Mouse (Mus musculus) forebrain, embryonic 12.5 days (tissue): ENCODE measurements around the gene Vgf. TPM values are rescaled to one million over a fixed set of nuclear protein-coding genes. Genes with fewer than 3 reads are reported as not detected.

Source experiments
- ATAC-seq: fragments of 200-750 bp; cut with Nextera tagmentation; 2 replicates; pipeline ENCODE4 v1.8.0; 2017; ENCODE audit warnings: moderate TSS enrichment; ENCODE audit not compliant: low FRiP score
- H3K27ac ChIP-seq: fragments of 300-500 bp; sonication (generic); 2 replicates; pipeline ENCODE4 v1.5.1; 2016; ENCODE audit warnings: mild to moderate bottlenecking
- H3K27me3 ChIP-seq: fragments of 300-500 bp; sonication (generic); 2 replicates; pipeline ENCODE4 v1.6.1; 2016; ENCODE audit warnings: mild to moderate bottlenecking
- H3K36me3 ChIP-seq: fragments of 300-500 bp; sonication (generic); replicated peaks from 2 replicates; pipeline ENCODE4 v1.6.1; 2016; ENCODE audit warnings: mild to moderate bottlenecking
- H3K4me1 ChIP-seq: fragments of 300-500 bp; sonication (generic); 2 replicates; pipeline ENCODE4 v1.6.1; 2016
- H3K4me2 ChIP-seq: fragments of 300-500 bp; sonication (generic); 2 replicates; pipeline ENCODE4 v1.6.1; 2016; ENCODE audit warnings: mild to moderate bottlenecking, moderate library complexity
- H3K4me3 ChIP-seq: fragments of 300-500 bp; sonication (generic); replicated peaks from 2 replicates; pipeline ENCODE4 v1.5.1; 2016; ENCODE audit warnings: mild to moderate bottlenecking
- H3K9ac ChIP-seq: fragments of 300-500 bp; sonication (generic); 2 replicates; pipeline ENCODE4 v1.6.1; 2016; ENCODE audit warnings: mild to moderate bottlenecking
- H3K9me3 ChIP-seq: fragments of 300-500 bp; sonication (generic); 2 replicates; pipeline ENCODE4 v1.6.1; 2016
- WGBS: fragments of 180-500 bp; shearing (Covaris S2); methylation state at CpG from one replicate; pipeline ENCODE4 v1.1.7; 2016; 5-methylcytosine and 5-hydroxymethylcytosine counted together
- polyA plus RNA-seq: library from polyadenylated mRNA; unstranded; fragments of >200 nt; fragmentation: Nextera tagmentation; extraction: Ambion mirVana; gene quantifications from 2 replicates; pipeline ENCODE4 v1.2.1, GENCODE M21; 2016

The Vgf gene
- polyA plus RNA-seq, 1 experiment from 2014 or later = 0.92 TPM

- H3K36me3 ChIP-seq = peaks cover 9% of the 10 kb centered on the region
- no peak overlapping the region for H3K4me3 ChIP-seq
- WGBS = 83% methylated on average over 2 of the region's 2 CpGs
- no peak for ATAC-seq
- H3K9me3 ChIP-seq = no peaks in the 10 kb centered on the region
- no peak overlapping the region for H3K27ac ChIP-seq
- no peaks in the 10 kb centered on the region for H3K4me1 ChIP-seq
- no peak overlapping the region for H3K9ac ChIP-seq
- no peaks in the 10 kb centered on the region for H3K27me3 ChIP-seq
- no peak overlapping the region for H3K4me2 ChIP-seq
Measured at GRCm38 (mm10) chr5:137000612-137001011, 25.6 kb upstream of the Vgf start.

- ATAC-seq = no peak
Measured at GRCm38 (mm10) chr5:137007276-137007675, 18.9 kb upstream of the Vgf start.

GRCm38 (mm10) chr5:137009988-137010387, 16.2 kb upstream of the Vgf start:
- Histone ChIP-seq H3K4me3 (no peak overlapping the region), H3K9me3 (no peaks in the 10 kb centered on the region), H3K4me2 (no peak overlapping the region), H3K4me1 (no peaks in the 10 kb centered on the region), H3K27ac (no peak overlapping the region), H3K36me3 (no peaks in the 10 kb centered on the region), H3K27me3 (peaks cover 5% of the 10 kb centered on the region; the same call in 1 of the 2 replicates), H3K9ac (no peak overlapping the region)
- WGBS = 34% methylated on average over 3 of the region's 3 CpGs
- no peak for ATAC-seq

More at GRCm38 (mm10) chr5:137007276-137007675, 18.9 kb upstream of the Vgf start:
- no peaks in the 10 kb centered on the region for H3K4me1 ChIP-seq
- H3K27me3 ChIP-seq = peaks cover 5% of the 10 kb centered on the region; the same call in 1 of the 2 replicates
- WGBS = 66% methylated on average over 8 of the region's 8 CpGs
- H3K4me3 ChIP-seq = no peak overlapping the region
- no peaks in the 10 kb centered on the region for H3K9me3 ChIP-seq
- H3K4me2 ChIP-seq = no peak overlapping the region
- H3K27ac ChIP-seq = no peak overlapping the region
- H3K9ac ChIP-seq = no peak overlapping the region
- no peaks in the 10 kb centered on the region for H3K36me3 ChIP-seq

- H3K4me1 ChIP-seq = no peaks in the 10 kb centered on the region
- no peak for ATAC-seq
- no peak overlapping the region for H3K9ac ChIP-seq
- H3K36me3 ChIP-seq = no peaks in the 10 kb centered on the region
- H3K4me2 ChIP-seq = no peak overlapping the region
- peaks cover 5% of the 10 kb centered on the region; the same call in 1 of the 2 replicates for H3K27me3 ChIP-seq
- no peak overlapping the region for H3K27ac ChIP-seq
- 81% methylated on average over 15 of the region's 15 CpGs for WGBS
- no peak overlapping the region for H3K4me3 ChIP-seq
- H3K9me3 ChIP-seq = no peaks in the 10 kb centered on the region
Measured at GRCm38 (mm10) chr5:137012401-137012950, 13.7 kb upstream of the Vgf start.

GRCm38 (mm10) chr5:137015913-137016312, 10.3 kb upstream of the Vgf start:
- H3K9me3 ChIP-seq = no peaks in the 10 kb centered on the region
- no peak overlapping the region for H3K4me2 ChIP-seq
- no peak overlapping the region for H3K27ac ChIP-seq
- H3K27me3 ChIP-seq = 0 out of 2 replicates have a peak, but pooled peaks cover 3% of the 10 kb centered on the region
- no peak overlapping the region for H3K9ac ChIP-seq
- no peak overlapping the region for H3K4me3 ChIP-seq
- ATAC-seq = no peak
- no peaks in the 10 kb centered on the region for H3K36me3 ChIP-seq
- H3K4me1 ChIP-seq = no peaks in the 10 kb centered on the region
- 85% methylated on average over 3 of the region's 3 CpGs for WGBS

- no peak overlapping the region for H3K27ac ChIP-seq
- H3K4me2 ChIP-seq = no peak overlapping the region
- ATAC-seq = no peak
- H3K4me1 ChIP-seq = peaks cover 13% of the 10 kb centered on the region
- 42% methylated on average over 3 of the region's 3 CpGs for WGBS
- peaks cover 62% of the 10 kb centered on the region for H3K27me3 ChIP-seq
- no peaks in the 10 kb centered on the region for H3K36me3 ChIP-seq
- H3K4me3 ChIP-seq = no peak overlapping the region
- no peaks in the 10 kb centered on the region for H3K9me3 ChIP-seq
- H3K9ac ChIP-seq = no peak overlapping the region
Measured at GRCm38 (mm10) chr5:137024318-137024717, 1.9 kb upstream of the Vgf start.

- Histone ChIP-seq H3K4me3 (0 out of 2 replicates have a peak overlapping the region, but pooled peaks have one; percentile 8), H3K27me3 (peaks cover 71% of the 10 kb centered on the region)
- no peak for ATAC-seq
Measured at GRCm38 (mm10) chr5:137025132-137025531, 1.1 kb upstream of the Vgf start.

GRCm38 (mm10) chr5:137028561-137029272, 2.5 kb downstream of the Vgf start:
- peaks cover 96% of the 10 kb centered on the region for H3K27me3 ChIP-seq
- H3K4me2 ChIP-seq = peak overlapping the region; percentile 98
- H3K27ac ChIP-seq = no peak overlapping the region
- 2% methylated on average over 28 of the region's 29 CpGs for WGBS
- peak overlapping the region; percentile 49 for H3K4me3 ChIP-seq
- no peaks in the 10 kb centered on the region for H3K36me3 ChIP-seq
- H3K9me3 ChIP-seq = no peaks in the 10 kb centered on the region
- peaks cover 41% of the 10 kb centered on the region for H3K4me1 ChIP-seq
- H3K9ac ChIP-seq = no peak overlapping the region
- no peak for ATAC-seq

More at GRCm38 (mm10) chr5:137025132-137025531, 1.1 kb upstream of the Vgf start:
- 1% methylated on average over 23 of the region's 23 CpGs for WGBS
- Histone ChIP-seq H3K27ac (no peak overlapping the region), H3K4me1 (peaks cover 18% of the 10 kb centered on the region), H3K4me2 (peak overlapping the region; percentile 29), H3K36me3 (no peaks in the 10 kb centered on the region), H3K9ac (no peak overlapping the region), H3K9me3 (no peaks in the 10 kb centered on the region)

- no peak for ATAC-seq
- H3K9ac ChIP-seq = peak overlapping the region; percentile 44; the same call in 1 of the 2 replicates
- no peak overlapping the region for H3K27ac ChIP-seq
- peak overlapping the region; percentile 98 for H3K4me2 ChIP-seq
- peak overlapping the region; percentile 49 for H3K4me3 ChIP-seq
- H3K9me3 ChIP-seq = no peaks in the 10 kb centered on the region
- WGBS = 0% methylated on average over 8 of the region's 8 CpGs
- no peaks in the 10 kb centered on the region for H3K36me3 ChIP-seq
- H3K27me3 ChIP-seq = peaks cover 95% of the 10 kb centered on the region
- H3K4me1 ChIP-seq = peaks cover 41% of the 10 kb centered on the region
Measured at GRCm38 (mm10) chr5:137029273-137029585, 3.0 kb downstream of the Vgf start.

GRCm38 (mm10) chr5:137029643-137030415, 3.6 kb downstream of the Vgf start:
- under 1% methylated on average over 52 of the region's 52 CpGs for WGBS
- Histone ChIP-seq H3K27ac (no peak overlapping the region), H3K36me3 (no peaks in the 10 kb centered on the region; the same call in 1 of the 2 replicates), H3K4me3 (peak overlapping the region; percentile 49), H3K9ac (peak overlapping the region; percentile 44; the same call in 1 of the 2 replicates), H3K27me3 (peaks cover 92% of the 10 kb centered on the region), H3K4me2 (peak overlapping the region; percentile 98), H3K9me3 (no peaks in the 10 kb centered on the region), H3K4me1 (peaks cover 41% of the 10 kb centered on the region)
- peak; percentile 85 for ATAC-seq

GRCm38 (mm10) chr5:137030416-137030810, 4.2 kb downstream of the Vgf start:
- Histone ChIP-seq H3K4me2 (peak overlapping the region; percentile 98), H3K27ac (no peak overlapping the region), H3K36me3 (peaks cover 2% of the 10 kb centered on the region), H3K9ac (no peak overlapping the region), H3K27me3 (peaks cover 86% of the 10 kb centered on the region), H3K4me3 (peak overlapping the region; percentile 49), H3K9me3 (no peaks in the 10 kb centered on the region), H3K4me1 (peaks cover 39% of the 10 kb centered on the region)
- ATAC-seq = no peak
- WGBS = 11% methylated on average over 22 of the region's 22 CpGs
